Mouse (Mus musculus) ovary, postnatal 10 days (tissue): ENCODE results near the gene Folh1.
"Not testable (repeated sequence)": the region's sequence is repeated elsewhere in the genome, so short reads cannot be mapped to it uniquely, and the experiment has no call there.

ENCODE experiments used
- DNase-seq: peaks from one replicate; pipeline ENCODE4 v3.0.0; 2022; ENCODE audit warnings: low spot score

The Folh1 gene

DNA sequence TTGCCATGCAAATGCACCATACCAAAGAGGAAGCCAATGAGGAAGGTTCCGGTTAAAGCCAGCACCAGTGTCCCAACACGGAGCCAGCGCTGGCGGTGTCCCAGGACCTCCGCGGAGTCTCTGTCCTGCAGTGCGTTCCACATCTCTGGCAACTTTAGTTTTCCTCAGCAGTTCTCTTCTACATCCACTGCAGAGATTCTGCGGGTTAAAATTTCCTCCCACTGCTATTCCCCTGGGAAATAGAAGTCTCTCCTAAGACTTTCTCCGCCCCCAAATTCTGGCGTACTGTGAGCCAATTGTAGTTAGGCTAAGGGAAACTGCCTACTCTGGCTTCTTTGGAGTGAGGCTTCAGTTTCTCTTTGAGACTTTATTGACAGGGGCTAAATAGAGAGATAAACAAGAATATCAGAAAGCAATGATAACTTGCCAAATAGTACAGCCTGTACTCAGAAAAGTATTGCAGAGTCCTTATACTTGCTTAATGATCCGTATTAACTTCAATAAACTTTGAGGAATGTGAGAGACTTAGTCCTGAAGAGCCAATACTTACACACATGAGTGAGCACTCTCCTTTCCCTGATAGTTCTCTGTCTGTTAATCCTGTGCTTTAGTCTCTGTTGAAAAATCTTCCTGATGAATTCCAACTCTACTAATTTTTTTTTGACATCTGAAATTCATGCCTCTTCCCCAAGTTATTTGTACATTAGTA is at the start of gene Folh1:
TSS of gene Folh1 (minus strand) at position 327 of the 709 bp plus-strand sequence.
- DNase-seq: no peak

DNA sequence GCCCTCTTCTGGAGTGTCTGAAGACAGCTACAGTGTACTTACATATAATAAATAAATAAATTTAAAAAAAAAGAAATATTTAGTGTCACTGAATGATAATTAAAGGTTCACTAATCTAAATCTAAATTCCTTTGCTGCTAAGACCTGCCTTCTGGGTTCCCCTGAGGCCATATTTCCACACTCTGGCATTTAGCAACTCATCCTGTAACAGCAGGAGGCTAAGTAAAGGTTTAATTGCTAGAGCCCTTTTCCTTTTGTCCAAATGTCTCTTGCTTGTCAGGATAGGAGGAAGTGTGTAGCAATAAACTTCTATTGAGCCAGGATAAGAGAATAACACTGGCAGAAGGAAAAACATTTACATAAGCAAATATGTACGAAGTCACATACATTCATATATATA is 40.7 kb upstream of the Folh1 start:
- DNase-seq: no peak

DNA sequence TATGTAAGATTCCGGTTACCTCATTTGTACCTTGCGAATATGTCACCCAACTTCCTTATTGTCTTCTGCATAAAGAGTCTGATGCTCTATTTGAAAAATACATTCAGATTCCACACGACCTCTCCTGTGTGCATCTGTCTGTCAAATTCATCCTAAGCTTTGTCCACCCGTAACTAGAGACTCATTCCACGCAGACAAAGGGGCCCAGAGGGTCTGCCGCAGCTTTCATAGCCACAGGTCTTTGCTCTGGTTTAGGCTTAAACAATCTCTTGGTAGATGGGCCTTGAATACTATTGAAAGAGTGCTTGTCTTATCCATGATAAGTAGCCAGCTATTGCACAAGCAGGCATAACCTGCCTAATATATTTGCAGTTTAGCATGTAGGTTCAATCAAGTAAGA is 40.0 kb upstream of the Folh1 start:
- not testable (repeated sequence) for DNase-seq

DNA sequence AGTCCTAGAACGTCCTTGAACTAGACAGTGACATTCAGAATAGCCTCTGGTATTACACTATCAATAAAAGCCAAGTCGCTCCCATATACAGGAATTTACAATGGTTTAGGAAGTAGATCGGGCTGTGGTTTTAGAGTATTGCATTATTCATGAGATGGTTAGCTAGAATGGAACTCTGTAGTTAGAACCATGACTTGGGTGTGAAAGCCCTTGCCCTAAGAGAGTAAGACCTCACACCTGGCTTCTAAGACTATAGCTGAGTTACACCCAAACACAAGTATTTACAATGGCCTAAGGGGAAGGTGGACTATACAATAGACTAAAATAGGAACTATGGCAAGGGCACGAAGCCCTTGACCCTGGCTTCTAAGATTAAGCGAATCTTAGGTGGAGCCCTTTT is 39.5 kb upstream of the Folh1 start:
- not testable (repeated sequence) for DNase-seq

DNA sequence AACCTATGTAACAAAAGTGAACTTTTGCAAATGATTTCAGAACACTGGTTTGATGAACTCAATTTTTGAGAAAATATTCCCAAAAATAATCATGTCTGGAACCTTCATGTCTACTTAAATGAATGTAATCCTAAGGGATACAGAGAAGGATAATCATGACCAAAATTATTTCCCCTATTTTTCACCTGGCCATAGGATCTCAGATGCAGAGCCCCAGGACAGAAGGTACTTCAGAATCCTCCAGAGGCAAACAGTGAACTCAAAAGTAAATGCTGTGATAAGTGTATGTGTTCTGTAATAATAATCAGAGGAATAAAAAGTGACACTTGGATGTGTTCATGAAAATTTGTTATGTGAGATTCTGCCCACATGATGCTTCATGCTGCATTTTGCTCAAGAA is 19.0 kb upstream of the Folh1 start, which contains the start of gene Vmn2r77:
TSS of gene Vmn2r77 (plus strand) at position 301 of the 400 bp plus-strand sequence.
- no peak for DNase-seq

DNA sequence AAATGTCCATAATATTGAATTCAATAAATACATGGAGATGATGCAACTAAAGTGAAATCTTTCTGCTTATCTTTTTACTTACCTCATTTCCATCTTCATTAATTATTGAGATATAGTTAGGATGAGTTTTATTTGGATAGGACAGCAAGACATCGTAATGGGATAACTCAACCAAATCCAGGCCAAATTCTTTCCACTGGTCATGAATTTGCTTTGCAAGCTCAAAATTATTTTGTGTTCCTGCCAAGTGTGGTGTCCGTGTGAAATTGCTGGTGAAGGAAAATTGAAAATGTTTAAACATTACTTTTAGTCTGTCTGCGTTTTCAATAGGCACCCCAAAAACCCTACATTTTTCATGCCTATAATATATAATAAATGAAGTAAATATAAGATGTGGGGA is 4.1 kb downstream of the Folh1 start:
- DNase-seq: no peak

DNA sequence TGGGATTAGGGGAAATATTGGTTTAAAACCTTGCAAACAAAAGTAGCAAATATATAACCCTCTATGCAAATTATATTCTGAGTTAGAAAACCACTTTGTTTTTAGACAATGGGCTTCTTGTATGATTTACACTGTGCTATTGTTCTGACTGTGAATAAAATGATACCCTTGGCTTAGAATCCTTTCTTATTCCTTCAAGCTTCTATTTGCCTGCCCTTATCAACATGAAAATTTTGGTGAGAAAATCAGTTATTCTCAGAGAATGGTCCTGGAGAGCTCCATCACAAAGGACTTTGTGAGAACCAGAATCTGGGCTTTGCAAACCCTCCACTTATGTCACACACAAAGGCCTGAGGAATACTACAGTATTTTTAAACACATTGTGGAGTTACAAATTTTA is 11.1 kb downstream of the Folh1 start:
- DNase-seq: no peak

DNA sequence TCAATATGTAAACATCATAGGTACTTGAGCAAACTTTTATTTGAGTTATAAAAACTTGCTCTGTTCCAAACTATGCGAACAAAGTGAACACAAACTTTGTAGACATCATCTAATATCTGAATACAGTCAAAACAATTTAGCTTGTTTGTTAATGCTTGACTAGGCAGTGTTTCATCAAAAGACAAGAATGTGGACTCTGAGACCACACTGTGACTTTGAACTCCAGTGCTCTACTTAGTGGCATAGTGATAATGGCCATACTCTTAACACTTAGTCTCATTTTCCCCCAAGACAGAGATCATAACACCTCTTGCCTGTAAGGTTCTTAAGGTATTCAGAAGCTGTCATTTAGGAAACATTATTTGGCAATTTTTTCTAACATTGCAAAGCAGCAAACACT is 15.0 kb downstream of the Folh1 start:
- DNase-seq: no peak

DNA sequence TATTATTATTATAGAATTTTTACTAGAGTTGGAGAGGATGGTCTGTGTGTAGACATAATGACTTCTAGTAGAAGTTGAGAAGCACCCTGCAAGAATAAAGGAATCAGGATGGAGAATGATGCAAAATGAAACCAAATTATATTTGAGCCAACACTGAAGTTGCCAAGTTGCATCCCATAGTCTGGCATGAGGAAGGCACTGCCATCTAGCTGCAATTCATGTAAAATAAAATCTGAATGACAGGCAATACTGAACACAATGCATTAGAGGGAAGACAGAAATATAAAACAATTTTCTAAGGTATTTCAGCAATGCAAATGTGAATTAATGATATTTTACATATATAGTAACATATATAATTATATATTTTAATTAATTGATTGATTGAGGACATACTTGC is 50.7 kb downstream of the Folh1 start:
- DNase-seq: no peak

DNA sequence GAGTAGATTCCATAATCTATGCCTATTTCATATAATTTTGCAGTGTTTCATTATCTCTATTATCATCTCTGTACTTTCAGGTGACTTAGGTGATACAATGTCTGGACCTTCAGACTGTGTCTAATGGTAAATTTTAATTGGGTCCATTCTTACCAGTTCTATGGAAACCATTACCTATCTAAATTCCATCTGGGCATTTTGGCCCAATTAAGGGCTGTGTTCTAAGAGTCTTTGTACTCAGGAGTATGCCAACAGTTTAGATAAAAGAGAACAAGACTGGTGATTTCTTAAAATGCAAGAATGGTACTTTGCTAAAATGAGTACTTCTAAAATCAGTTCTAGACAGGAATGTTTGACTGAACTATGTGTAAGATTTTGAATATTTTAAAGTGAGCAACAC is 87.7 kb downstream of the Folh1 start, which contains the start of gene Olfr292:
TSS of gene Olfr292 (plus strand) at position 301 of the 400 bp plus-strand sequence.
- no peak for DNase-seq
